9 mouse cellular contexts compared by ENCODE assay signal in the genomic region with DNA sequence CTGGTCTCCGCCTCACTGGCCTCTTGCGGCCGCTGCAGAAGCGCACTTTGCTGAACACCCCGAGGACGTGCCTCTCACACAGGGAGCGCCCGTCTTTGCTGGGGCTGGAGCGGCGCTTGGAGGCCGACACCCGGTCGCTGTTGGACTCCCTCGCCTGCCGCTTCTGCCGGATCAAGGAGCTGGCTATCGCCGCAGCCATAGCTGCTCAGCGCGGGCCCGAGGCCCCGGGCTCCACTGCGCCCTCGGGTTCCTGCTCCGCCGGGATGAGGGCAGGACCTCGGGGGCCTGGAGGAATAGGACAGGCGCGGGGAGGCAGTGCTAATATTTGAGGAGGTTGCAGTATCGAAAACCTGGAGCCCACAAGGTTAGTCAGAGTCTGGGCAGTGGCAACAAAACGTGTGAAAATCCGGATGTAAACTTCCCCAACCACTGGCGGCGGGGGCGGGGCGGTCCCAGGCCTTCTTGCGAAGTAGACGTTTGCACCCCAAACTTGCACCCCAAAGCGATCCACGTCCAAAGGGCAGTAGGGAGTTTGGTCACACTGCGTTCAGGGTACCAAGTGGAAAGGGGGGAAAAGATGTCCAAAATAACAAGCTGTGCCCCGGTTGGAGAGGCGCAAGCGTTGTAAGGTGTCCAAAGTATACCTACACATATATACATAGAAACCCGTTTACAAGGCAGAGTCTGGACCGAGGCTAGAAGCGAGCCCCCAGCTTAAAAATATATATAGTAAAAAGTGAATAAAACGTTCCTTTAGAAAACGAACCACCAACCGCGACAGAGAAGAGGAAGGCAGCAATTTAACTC.
A peak's percentile ranks its signal among the peaks of the same experiment; 100 is the strongest.
DNase-seq lines count a peak whose midpoint lies in the region; ATAC-seq lines count a peak whose summit lies in the region.
"Had no signal": no experiment of that assay in that cellular context is flagged by ENCODE, and none has a peak within 500 bp of the region (broad histone marks: within the 10 kb centered on the region; RNA-seq: fewer than 3 reads in every experiment).

No protein-coding gene starts in this region.

- peak; percentile 33; the same call in 1 of the 2 replicates for ATAC-seq in forebrain, embryonic 12.5 days (ENCODE audit: low FRiP score)

- DNase-seq in layer of hippocampus, postnatal 36 days: peak; percentile 11 to 28
- DNase-seq in layer of hippocampus, adult 11-12 months (ENCODE audit: low spot score): no peak
- peak; percentile 46 for DNase-seq in cerebellum, adult 11 months
- peak; percentile 2 for DNase-seq in kidney, adult 9 months
- peak; percentile 14 for DNase-seq in lung, postnatal 14 days
- peak; percentile 54 for DNase-seq in right cerebral cortex, postnatal 25 days
- no peak for DNase-seq in spleen, postnatal 10 days (ENCODE audit: low spot score in 2 of 2)

- no peaks in the 10 kb centered on the region for H3K36me3 ChIP-seq in forebrain, embryonic 12.5 days (replicated peaks)

- no peak overlapping the region for H3K27ac ChIP-seq in forebrain, embryonic 12.5 days
- H3K27ac ChIP-seq: macrophage had no signal

- H3K4me3 ChIP-seq in forebrain, embryonic 12.5 days (replicated peaks): peak overlapping the region; percentile 76

- no peaks in the 10 kb centered on the region for H3K9me3 ChIP-seq in forebrain, embryonic 12.5 days

- H3K27me3 ChIP-seq in forebrain, embryonic 12.5 days: peaks cover 41% of the 10 kb centered on the region

- WGBS in forebrain, embryonic 12.5 days: under 1% methylated on average over 51 of the region's 51 CpGs

- peak overlapping the region; percentile 50 for H3K9ac ChIP-seq in forebrain, embryonic 12.5 days

- H3K4me2 ChIP-seq in forebrain, embryonic 12.5 days: peak overlapping the region; percentile 97

- peaks cover 18% of the 10 kb centered on the region for H3K4me1 ChIP-seq in forebrain, embryonic 12.5 days

Comparison
In these comparisons a context has a peak if more than half of its experiments do, and no peak if none do; other contexts are left out.
1. DNase-seq: peak in layer of hippocampus, postnatal 36 days (2 of 2), cerebellum, adult 11 months (single experiment), kidney, adult 9 months (single experiment), lung, postnatal 14 days (single experiment) and right cerebral cortex, postnatal 25 days (single experiment); none in layer of hippocampus, adult 11-12 months (single experiment) and spleen, postnatal 10 days (0 of 2).